Mouse (Mus musculus) induced T-regulatory cell, adult 2 months (primary cell): ENCODE measurements at regions not wholly inside any gene's neighbourhood (a gene's known extent, or its start where the extent isn't known, plus 50 kb on each side); places are given as distances from the start of the nearest gene placed in this dataset.

Experiments used
- DNase-seq: peaks from one replicate; pipeline ENCODE4 v3.0.0-alpha.2; 2012; ENCODE audit warnings: low read depth

DNA sequence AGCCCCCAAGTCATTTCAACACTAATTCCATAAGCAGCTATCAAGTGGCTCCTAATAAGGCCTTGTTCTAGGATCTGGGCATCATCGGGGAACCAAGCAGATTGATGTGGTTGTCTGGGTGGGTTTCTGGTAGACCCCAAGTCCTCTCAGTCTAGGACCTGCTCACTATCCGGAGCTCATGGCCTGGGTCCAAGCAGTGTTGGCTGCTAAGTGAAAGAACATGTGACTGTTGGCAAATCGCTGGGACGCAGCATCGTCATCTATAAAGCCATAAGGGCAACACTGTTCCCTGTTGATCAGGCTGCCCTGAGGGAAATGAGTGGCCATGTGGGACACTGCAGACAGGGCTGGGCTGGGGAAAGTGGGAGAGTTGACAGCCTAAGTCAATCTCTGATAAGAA, 50.2 kb upstream of the Lrfn2 start:
- DNase-seq, result no peak
